In genomic region chr9:69051890-69052289, GRCm38 (mm10) we compare ENCODE assay signal across 10 mouse cellular contexts.
"Had no signal": no experiment of that assay in that cellular context is flagged by ENCODE, and none has a peak within 500 bp of the region (broad histone marks: within the 10 kb centered on the region; RNA-seq: fewer than 3 reads in every experiment).

No protein-coding gene starts in this region.

- DNase-seq: forebrain, postnatal 0 days; heart, adult 18-20 months; heart, postnatal 14 days; heart, postnatal 36 days; kidney, adult 11 months; kidney, adult 2 months; kidney, adult 9 months; kidney, postnatal 36 days; liver; liver, embryonic 13.5 days had no signal
